Mouse (Mus musculus) cerebellum, adult 11-12 months (tissue): ENCODE data around the gene Eapp.
"Not testable (repeated sequence)": the region's sequence is repeated elsewhere in the genome, so short reads cannot be mapped to it uniquely, and the experiment has no call there.

Experiments used
- DNase-seq: peaks from one replicate; pipeline ENCODE4 v3.0.0; 2022

The Eapp gene

DNA sequence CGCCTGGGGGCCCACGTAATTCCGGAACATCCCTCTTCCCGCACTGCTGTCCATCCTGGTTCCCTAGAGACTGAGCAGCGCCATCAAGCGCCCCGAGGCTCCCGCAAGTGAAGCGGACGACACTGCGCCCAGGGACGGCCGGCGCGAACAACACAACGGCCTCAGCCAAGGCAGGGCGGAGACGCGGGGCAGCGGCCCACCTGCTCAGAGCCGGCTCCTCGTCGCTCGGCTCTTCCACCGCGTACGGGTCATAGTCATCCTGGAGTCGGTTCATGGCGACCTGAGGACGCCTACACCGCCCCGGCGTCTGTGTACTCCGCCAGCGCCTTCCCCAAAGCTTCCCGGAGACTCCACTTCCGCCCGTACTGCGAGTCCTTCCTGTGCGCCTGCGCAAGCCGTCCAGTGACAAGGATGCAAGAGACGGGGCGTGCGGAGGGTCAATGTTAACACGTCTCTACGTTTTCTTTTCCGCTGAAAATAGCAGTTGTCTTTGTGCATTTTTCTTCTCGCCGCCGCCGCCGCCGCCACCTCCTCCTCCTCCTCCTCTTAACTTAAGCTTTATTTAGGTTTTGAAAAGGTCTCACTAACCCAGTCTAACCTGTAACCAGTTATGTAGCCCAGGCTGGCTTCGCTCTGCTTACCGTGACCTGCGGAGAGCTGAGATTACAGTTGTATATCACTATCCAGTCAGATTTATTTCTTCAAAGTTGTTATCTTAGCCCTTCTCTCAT is at the start of gene Eapp:
Gene Eapp (minus strand): TSS at position 387 of the 731 bp plus-strand sequence.
- DNase-seq, result peak; percentile 97

DNA sequence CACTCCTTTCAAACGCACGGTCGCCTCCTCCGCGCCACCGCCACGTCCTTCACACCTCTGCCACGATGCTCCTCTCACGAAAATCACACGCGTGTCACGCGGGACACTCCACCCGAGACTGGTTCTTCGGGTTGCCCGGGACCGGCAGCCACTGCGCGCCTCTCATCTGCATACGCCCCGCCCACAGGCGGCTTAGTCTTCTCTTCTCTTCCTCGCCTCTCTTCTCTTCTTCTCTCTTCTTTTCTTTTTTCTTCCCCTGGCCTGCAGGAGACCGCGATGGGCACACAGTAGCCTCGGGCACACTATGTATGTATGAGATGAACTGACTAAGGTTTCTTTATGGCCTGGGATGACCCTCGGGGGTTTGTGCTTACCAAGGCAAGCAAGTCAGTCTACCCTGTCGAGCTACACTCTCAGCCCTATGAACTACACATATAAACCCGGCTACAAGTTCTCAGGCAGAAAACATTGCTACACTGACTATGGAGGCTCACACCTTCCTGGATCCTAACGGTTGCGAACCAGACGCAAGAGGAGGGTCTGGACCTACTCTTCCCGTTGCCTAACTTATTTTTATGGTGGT is 43.1 kb upstream of the Eapp start:
- DNase-seq, result peak; percentile 56

DNA sequence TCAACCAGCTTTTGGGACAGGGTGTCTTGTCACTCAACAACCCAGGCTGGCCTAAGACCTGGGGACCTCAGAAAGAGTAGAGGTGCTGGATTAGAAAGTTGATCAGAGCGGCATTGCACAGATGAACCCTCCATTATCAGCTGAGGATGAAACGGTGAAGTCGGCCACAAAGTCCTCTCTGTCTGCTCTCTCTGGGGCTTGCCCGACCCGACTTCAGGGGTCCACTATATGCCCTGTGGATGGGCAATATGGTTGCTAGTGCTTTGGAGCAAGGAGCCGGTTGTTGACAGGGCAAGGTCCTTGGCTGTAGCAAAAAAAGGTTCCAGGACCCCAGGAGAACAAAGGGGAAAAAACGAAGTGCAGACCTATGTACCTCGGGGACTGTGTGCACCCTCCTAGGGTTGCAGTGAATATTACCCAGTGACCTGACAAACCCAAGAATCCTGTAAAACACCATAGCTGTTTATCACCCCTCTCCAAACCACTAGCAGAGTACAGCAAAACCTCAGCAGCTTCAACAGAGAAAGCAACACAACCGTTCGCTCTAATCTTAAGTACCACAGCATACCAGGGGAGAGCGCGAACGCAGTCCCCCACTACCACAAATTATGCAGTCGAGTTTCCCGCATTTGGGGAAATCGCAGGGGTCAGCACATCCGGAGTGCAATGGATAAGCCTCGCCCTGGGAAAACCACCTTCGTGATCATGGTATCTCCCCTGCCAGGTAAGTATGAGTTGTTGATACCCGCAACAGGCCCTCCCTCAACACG is 42.4 kb upstream of the Eapp start:
- DNase-seq, result not testable (repeated sequence)

DNA sequence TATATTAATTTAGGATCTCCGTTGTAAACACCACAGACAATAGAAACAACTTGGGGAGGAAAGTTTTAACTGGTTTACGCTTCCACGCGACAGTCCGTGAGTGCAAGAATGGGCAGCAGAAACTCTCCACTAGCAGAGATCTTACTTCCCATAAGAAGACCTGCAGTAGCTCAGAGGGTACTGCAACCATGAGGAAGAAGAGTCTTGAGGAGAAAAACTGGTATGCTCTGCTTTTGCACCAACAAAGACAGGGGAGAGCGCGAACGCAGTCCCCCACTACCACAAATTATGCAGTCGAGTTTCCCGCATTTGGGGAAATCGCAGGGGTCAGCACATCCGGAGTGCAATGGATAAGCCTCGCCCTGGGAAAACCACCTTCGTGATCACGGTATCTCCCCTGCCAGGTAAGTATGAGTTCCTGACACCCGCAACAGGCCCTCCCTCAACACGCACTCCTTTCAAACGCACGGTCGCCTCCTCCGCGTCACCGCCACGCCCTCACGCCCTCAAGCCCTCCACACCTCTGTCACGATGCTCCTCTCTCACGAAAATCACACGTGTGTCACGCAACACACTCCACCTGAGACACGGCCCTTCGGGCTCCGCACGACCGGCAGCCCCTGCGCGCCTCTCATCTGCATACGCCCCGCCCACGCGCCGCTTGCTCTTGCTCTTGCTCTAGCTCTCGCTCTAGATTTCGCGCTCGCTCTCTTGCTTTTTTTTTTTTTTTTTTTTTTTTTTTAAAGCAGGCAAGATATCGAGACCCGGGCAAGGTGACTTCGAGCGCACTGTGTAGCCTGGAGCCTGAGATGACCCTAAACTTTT is 38.8 kb upstream of the Eapp start:
- DNase-seq, result peak; percentile 35

DNA sequence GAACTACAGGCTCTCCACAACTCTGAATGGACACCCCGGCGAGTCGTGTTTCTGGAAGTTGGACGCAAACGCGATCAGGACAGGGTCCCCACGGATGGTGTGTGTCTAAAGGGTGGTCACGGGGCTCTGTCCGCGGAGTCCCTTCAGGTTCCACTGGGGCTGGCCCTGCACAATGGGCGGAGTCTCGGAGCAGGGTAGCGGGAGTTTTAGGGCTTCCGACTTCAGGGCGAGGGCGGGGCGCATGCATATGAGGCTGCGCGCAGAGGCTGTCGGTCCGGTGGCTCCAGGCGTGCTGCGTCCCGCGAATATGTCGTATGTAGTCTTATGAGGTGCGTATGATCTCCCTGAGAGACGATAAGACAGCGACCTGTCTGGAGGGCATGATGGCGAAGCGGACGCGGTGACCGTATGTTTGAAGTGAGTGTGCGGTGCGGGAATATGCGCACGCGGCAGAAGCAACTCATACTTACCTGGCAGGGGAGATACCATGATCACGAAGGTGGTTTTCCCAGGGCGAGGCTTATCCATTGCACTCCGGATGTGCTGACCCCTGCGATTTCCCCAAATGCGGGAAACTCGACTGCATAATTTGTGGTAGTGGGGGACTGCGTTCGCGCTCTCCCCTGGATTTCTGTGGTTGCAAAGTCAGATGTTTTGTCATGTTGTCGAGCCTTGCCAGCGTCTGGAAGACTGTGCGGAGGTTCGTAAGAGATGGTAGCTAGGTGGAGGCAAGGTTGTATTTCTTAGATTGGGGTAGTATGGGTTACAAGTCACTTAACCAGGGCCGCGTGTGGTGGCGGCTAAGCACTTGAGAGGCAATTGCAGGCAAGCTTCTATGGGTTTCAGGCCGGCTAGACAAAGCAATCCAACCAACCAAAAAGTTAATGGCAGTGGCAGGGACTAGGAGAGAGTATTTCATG is 33.7 kb upstream of the Eapp start:
- not testable (repeated sequence) for DNase-seq

DNA sequence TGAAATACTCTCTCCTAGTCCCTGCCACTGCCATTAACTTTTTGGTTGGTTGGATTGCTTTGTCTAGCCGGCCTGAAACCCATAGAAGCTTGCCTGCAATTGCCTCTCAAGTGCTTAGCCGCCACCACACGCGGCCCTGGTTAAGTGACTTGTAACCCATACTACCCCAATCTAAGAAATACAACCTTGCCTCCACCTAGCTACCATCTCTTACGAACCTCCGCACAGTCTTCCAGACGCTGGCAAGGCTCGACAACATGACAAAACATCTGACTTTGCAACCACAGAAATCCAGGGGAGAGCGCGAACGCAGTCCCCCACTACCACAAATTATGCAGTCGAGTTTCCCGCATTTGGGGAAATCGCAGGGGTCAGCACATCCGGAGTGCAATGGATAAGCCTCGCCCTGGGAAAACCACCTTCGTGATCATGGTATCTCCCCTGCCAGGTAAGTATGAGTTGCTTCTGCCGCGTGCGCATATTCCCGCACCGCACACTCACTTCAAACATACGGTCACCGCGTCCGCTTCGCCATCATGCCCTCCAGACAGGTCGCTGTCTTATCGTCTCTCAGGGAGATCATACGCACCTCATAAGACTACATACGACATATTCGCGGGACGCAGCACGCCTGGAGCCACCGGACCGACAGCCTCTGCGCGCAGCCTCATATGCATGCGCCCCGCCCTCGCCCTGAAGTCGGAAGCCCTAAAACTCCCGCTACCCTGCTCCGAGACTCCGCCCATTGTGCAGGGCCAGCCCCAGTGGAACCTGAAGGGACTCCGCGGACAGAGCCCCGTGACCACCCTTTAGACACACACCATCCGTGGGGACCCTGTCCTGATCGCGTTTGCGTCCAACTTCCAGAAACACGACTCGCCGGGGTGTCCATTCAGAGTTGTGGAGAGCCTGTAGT is 23.4 kb upstream of the Eapp start:
- DNase-seq, result not testable (repeated sequence)

DNA sequence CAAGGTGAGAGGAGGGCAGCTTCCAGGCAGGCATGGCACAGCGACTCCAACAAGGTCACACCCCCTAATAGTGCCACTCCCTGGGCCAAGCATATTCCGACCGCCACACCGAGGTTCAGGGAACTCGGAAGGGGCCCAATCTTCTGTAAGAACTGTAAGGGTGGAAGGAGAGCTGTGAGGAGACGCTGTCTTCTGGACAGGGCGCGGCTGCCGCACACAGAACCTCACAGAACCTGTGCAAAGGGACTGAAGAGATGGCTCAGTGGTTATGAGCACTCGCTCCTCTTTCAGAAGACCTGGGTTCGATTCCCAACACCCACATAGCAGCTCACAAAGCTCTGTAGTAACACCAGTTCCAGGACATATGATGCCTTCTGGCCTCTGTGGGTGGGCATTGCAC is 21.8 kb upstream of the Eapp start:
- peak; percentile 22 for DNase-seq

DNA sequence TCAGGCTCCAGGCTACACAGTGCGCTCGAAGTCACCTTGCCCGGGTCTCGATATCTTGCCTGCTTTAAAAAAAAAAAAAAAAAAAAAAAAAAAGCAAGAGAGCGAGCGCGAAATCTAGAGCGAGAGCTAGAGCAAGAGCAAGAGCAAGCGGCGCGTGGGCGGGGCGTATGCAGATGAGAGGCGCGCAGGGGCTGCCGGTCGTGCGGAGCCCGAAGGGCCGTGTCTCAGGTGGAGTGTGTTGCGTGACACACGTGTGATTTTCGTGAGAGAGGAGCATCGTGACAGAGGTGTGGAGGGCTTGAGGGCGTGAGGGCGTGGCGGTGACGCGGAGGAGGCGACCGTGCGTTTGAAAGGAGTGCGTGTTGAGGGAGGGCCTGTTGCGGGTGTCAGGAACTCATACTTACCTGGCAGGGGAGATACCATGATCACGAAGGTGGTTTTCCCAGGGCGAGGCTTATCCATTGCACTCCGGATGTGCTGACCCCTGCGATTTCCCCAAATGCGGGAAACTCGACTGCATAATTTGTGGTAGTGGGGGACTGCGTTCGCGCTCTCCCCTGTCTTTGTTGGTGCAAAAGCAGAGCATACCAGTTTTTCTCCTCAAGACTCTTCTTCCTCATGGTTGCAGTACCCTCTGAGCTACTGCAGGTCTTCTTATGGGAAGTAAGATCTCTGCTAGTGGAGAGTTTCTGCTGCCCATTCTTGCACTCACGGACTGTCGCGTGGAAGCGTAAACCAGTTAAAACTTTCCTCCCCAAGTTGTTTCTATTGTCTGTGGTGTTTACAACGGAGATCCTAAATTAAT is 18.3 kb upstream of the Eapp start:
- DNase-seq, result peak; percentile 74

DNA sequence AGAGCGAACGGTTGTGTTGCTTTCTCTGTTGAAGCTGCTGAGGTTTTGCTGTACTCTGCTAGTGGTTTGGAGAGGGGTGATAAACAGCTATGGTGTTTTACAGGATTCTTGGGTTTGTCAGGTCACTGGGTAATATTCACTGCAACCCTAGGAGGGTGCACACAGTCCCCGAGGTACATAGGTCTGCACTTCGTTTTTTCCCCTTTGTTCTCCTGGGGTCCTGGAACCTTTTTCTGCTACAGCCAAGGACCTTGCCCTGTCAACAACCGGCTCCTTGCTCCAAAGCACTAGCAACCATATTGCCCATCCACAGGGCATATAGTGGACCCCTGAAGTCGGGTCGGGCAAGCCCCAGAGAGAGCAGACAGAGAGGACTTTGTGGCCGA is 14.8 kb upstream of the Eapp start:
- DNase-seq, result peak; percentile 61

DNA sequence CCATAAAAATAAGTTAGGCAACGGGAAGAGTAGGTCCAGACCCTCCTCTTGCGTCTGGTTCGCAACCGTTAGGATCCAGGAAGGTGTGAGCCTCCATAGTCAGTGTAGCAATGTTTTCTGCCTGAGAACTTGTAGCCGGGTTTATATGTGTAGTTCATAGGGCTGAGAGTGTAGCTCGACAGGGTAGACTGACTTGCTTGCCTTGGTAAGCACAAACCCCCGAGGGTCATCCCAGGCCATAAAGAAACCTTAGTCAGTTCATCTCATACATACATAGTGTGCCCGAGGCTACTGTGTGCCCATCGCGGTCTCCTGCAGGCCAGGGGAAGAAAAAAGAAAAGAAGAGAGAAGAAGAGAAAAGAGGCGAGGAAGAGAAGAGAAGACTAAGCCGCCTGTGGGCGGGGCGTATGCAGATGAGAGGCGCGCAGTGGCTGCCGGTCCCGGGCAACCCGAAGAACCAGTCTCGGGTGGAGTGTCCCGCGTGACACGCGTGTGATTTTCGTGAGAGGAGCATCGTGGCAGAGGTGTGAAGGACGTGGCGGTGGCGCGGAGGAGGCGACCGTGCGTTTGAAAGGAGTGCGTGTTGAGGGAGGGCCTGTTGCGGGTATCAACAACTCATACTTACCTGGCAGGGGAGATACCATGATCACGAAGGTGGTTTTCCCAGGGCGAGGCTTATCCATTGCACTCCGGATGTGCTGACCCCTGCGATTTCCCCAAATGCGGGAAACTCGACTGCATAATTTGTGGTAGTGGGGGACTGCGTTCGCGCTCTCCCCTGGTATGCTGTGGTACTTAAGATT is 14.2 kb upstream of the Eapp start:
- DNase-seq, result not testable (repeated sequence)

DNA sequence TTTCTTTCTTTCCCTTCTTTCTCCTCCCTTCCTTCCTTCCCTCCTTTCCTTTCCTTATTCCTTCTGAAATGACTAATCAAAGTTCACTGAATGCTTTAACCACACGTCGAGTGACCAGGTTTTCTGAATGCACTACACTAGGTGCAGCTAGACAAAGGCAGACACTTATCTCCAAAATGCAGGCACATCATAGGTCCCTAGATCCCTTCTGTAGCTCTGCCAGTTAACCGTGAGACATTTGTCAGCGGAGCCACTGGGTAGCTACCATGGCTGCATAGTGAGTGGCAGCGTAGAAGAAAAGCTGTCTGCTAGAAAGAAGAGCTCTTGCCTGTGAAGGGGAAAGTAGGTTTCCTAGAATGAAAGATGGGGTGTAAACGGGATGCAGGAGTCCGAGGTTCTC is 3.7 kb upstream of the Eapp start:
- DNase-seq, result no peak

DNA sequence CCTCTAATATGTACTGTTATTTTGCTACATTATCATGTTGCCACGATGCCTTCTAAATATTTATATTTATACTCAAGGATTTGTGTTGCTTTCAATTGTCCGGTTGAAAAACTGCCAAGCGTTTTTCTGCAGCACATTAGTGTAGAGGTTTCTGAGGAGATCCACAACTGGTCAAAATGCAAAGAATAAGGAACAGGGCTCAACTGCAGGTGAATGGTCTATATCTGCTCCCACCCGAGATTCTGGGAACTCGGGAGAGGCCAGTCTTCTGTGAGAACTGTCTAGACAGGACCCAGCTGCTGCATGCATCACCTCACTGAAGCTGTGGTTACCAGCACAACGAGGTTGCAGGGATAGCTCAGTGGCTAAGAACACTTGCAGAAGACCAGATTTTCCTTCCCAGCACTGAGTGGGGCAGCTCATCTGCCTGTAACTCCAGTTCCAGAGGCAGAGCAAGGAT is 2.1 kb upstream of the Eapp start:
- DNase-seq, result peak; percentile 50

DNA sequence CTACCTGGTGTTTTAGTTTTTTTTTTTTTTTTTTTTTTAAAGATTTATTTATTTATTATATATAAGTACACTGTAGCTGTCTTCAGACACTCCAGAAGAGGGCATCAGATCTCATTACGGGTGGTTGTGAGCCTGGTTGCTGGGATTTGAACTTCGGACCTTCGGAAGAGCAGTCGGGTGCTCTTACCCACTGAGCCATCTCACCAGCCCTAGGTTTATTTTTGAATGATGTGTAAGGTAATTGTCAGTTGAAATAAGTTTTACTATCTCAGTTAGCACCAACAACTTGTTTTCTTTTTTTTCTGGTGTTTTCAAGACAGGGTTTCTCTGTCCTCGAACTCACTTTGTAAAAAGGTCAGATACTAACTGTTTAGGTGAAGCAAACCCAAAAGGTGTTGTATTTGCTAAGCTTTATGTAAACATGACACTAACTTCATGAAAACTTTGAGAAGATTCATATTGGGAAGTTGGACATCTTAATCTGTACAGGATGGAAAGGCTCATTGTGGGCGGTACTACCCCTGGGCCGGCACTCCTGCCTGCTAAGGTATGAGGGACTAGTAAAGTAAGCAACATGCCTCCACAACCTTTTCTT is 1.4 kb upstream of the Eapp start:
- peak; percentile 56 for DNase-seq

DNA sequence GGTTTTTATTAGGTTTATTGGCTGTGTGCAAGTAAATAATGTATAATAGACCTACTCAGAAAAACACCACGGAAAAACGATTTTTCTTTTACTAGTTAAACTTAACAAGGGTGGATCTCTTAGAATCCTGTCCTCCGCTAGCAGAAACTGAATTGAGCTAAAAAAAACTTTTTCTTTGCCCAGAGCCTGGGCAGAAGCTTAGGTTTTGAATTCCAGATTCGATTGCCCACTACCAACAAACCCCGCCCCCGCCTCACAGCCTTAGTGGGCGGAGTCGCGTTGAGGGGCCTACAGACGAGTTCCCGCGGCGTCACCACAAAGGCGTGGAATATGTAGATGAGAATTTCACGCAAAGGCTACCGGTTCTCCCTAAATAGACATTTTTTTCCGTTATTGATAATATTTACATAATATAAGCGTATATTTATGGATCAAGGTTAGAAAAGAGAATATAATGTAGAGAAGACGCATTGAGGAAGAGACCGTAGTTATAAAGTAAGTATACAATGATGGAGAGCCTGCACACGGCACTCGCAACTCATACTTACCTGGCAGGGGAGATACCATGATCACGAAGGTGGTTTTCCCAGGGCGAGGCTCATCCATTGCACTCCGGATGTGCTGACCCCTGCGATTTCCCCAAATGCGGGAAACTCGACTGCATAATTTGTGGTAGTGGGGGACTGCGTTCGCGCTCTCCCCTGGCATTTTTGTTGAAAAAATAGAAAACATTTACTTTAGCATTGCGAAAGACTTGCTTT is 725 bp upstream of the Eapp start:
- peak; percentile 95 for DNase-seq

DNA sequence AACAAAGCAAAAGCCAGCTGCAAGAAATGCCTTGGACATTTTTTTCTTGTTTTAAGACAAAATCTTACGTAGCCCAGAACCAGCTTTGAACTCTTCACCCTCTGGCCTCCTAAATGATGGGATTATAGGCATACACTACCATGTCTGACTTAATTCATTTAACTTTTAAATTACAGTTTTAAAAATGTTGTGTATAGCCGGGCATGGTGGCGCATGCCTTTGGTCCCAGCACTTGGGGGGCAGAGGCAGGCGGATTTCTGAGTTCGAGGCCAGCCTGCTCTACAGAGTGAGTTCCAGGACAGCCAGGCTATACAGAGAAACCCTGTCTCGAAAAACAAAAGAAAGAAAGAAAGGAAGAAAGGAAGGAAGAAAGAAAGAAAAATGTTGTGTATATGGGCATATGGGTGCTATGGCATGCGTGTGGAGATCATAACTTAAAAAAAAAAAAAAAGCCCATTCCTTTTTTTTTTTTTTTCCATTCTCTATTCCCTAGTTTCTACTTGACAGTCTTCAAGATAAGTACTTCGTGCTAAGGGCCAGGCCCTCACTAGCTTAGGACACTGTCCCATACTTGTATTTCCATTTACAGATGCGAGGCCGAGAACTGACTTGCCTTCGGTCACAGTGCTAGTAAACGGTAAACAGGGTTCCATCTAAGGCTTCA is 718 bp downstream of the Eapp start:
- DNase-seq, result no peak

DNA sequence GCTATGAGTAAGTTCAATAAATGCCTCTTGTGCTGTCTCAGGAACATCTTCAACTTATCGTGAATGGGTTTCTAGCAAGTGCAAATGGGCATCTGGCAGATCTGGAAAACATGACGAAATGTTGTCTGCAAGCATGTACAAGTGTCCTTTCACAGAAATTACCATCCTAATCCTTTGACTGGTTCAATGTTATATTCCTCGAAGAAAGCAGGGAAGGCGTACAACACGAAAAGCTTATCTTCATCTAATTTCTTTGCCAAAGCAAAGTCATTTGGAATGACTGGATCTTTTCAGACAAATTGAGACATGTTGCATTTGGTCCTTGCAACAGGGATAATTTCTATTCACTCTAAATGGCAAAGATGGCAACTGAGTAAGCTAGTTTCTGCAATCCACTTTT is 6.6 kb downstream of the Eapp start:
- no peak for DNase-seq

DNA sequence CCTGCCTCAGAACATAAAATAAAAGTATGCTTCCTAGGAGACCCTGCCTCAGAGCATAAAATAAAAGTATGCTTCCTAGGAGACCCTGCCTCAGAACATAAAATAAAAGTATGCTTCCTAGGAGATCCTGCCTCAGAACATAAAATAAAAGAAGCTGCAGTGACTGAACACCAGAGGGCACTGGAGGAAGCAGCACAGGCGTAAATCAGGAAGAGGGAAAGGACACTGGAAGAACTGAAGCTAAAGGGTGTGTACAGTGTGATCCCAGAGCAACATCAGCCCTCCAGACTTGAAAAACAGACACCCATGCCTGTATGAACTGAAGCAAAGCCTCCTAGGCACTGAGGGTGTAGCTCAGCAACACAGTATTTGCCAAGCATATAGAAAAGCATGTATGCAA is 12.5 kb downstream of the Eapp start:
- DNase-seq, result no peak
